Mouse (Mus musculus) left cerebral cortex, postnatal 25 days (tissue): ENCODE measurements around the gene Txn2. TPM values are rescaled to one million over a fixed set of nuclear protein-coding genes. Genes with fewer than 3 reads are reported as not detected.

Experiments
- total RNA-seq, 2 experiments: library from RNA; stranded (reverse); gene quantifications; 2 replicates each; pipeline ENCODE4 v1.2.3; 2021

The Txn2 gene
- total RNA-seq, 2 experiments from 2014 or later = 132 to 135 TPM

Other genes starting within 250 kb of the Txn2 start
- under 1 TPM in 1 of 2 experiments, not detected in 1; 0.27 TPM for gene Apol7e, start 230.1 kb downstream of the Txn2 start, total RNA-seq
- gene Apol9b, start 200.0 kb downstream of the Txn2 start, total RNA-seq = not detected
- 1 to 10 TPM; 2.2 to 3.3 TPM for gene Apol8, start 172.0 kb downstream of the Txn2 start, total RNA-seq
- gene Myh9, start 86.8 kb downstream of the Txn2 start, total RNA-seq = 10 to 100 TPM; 69.9 to 75.5 TPM
- 10 to 100 TPM; 11.8 to 12.0 TPM for gene Foxred2, start 27.7 kb upstream of the Txn2 start, total RNA-seq
- gene Eif3d, start 41.8 kb upstream of the Txn2 start, total RNA-seq = 100 to 1,000 TPM in 1 of 2 experiments, 10 to 100 TPM in 1; 97.3 to 105 TPM
- 10 to 100 TPM; 54.3 to 63.2 TPM for gene Cacng2, start 191.0 kb upstream of the Txn2 start, total RNA-seq
- gene Ift27, start 245.1 kb upstream of the Txn2 start, total RNA-seq = 10 to 100 TPM; 33.7 to 36.5 TPM